Mouse (Mus musculus) lung, postnatal 10 days (tissue): ENCODE measurements around the gene Ms4a6b.
"Not testable (repeated sequence)": the region's sequence is repeated elsewhere in the genome, so short reads cannot be mapped to it uniquely, and the experiment has no call there.

Experiments used
- DNase-seq: peaks from one replicate; pipeline ENCODE4 v3.0.0; 2021

The Ms4a6b gene

DNA sequence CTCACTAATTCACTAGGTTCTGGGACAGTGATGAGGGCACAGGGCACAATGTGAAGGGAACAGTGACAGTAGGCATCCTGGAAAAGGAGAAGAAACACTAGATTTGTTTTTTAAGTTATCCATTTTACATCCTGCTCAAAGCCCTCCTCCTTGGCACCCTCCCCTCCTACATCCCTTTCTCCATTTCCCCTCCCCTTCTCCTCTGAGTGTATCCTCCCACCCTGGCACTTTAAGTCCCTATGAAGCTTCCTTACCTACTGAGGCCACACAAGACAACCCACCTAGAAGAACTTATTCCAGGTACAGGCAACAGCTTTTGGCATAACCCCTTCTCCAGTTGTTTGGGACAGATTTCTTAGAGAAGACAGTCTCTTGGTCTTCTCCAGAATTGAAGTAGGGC is at the start of gene Ms4a6b:
Gene Ms4a6b (plus strand): TSS at position 267 of the 400 bp plus-strand sequence.
- DNase-seq = no peak

DNA sequence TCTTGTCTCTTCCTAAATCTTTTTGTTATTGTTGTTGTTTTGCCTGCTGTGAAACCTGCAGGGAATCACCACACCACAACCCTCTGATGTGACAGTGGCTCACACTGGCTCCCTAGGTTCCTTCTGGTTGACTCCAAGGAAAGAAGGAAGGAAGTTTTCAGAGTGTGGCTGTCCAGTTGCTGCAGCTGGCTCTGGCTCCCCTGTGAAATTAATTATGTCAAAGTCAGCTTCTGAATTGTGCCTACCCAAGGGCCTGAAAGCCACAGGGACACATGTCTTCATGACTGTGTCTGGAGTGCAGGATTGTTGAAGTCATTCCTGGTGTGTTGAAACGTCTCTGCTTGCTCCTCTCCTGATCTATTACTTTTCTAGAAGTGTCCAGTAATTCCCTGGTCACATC is 48.0 kb upstream of the Ms4a6b start:
- DNase-seq = not testable (repeated sequence)

DNA sequence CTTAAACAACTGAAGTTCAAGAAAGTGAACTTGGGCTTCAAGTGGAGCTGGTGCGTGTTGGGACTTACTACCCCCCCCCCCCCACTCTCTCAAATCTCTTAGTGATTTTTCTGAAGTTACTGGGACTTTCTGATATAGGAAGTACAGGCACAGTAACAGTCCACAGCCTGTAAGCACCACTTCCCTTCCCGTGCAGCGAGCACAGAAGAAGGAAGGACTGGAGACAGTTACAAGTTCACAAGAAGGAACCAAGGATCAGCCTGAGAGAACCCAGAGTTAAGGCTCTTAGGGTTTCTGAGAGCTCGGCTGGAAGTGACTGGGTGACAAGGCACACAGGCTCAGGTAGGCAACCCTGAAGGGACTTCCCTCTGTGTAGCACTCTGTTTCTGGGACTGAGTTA is 47.1 kb upstream of the Ms4a6b start, which contains the start of gene Ms4a6c:
Gene Ms4a6c (plus strand): TSS at position 152 of the 400 bp plus-strand sequence.
- not testable (repeated sequence) for DNase-seq

DNA sequence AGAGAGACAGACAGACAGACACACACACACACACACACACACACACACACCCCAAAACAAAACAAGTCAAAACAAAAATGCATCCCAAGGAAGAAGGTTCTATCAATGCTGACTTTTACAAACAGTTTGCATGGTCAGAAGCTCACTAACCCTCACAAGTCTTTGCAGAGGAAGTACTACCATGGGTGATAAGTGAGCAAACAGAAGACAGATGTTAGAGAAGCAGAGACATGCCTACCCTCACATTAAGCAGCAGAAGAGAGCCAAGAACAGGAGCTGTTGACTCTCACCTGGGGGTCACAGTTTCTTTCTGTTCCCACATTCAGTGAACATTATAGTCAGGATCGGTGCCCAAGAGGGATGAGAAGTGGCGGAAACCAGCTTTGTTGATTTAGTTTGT is 36.6 kb upstream of the Ms4a6b start:
- DNase-seq = no peak

DNA sequence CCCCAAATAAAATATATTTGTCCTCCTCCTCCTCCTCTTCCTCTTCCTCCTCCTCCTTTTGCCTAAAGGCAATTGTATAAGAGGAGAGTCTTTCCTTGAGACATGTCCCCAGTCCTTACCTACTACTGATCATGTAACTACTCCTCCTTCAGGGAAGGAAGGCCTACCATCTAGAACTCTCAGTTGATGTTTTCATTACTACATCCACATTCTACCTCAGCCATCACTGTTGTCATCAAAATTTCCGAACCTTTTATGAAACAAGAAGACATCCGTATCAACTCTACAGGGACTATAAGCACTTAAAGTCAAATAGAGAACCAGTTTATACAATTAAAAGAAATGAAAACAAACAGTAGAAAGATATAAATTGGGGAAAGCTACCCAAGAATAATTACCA is 33.6 kb upstream of the Ms4a6b start:
- no peak for DNase-seq

DNA sequence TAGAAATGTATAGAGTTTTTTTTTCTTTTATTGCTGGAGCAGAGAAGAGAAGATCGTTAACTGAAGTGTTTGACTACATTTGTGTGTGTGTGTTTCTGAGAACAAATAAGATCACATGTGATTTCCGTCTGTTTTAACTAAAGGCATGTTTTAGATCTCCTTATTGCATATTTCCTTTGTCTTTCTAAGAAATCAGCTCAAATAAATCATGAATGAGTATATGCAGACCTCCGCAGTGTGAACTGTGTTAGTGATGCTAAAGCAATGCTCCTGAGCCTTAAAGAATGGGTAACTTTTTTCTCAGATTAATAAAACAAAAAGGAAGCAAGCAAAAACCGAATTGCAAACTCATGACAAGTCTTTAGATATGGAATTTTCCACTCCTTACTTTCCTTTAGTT is 32.4 kb upstream of the Ms4a6b start:
- DNase-seq = no peak

DNA sequence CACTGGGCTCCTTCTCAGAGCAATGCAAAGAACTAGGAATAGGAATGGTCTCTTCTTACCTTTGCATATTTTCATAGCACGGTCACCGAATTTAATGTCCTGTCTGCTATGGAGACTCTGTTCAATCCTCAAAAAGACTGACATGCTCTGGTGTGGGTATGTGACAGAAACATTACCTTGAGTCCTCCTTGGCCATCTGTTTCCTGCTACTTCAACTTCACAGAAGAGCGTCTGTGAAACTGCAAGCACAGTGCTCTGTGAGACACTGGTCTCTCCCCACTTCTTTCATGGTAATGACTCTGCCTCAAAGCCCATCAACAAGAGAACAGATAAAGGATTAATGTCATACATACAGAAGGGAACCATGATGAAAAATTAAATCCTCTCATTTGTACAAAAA is 31.9 kb upstream of the Ms4a6b start:
- DNase-seq = no peak

DNA sequence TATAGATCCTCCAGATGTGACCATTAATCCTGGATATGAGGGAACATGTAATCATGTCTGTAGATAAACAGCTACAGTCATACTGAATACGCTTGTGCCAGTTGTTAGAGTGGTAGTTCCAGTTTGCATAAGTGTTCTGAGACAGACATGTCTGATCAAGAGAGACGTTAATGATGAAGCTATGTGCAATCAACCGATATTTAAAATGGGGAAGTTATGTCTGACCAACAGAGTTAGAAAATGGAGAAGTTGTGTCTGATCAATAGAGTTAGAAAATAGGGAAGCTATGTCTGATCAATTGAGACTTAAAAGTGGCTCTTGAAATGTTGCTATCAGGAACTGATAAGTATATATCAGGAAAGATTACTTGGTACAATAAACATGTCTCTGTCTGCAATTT is 31.0 kb upstream of the Ms4a6b start:
- DNase-seq = no peak

DNA sequence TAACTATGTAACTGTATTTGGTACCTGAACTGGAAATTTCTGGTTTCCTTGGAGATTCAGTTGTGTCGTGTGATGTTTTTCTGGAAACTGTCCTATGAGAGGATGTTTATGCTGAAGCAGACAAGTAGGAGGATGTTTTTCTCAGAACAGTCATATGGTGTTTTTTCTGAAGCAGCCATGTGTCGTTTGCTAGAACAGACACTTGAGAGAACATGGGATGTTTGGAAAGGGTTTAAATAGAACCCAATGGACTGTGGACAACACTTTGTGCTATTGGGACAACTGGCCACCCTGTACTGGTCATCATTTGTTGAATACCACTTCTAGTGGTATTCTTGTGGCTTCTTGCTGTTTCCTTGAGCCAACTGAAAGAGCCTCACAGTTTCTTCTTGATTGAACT is 30.6 kb upstream of the Ms4a6b start, which contains the start of gene Gm8369:
Gene Gm8369 (plus strand): TSS at position 193 of the 400 bp plus-strand sequence.
- DNase-seq = no peak

DNA sequence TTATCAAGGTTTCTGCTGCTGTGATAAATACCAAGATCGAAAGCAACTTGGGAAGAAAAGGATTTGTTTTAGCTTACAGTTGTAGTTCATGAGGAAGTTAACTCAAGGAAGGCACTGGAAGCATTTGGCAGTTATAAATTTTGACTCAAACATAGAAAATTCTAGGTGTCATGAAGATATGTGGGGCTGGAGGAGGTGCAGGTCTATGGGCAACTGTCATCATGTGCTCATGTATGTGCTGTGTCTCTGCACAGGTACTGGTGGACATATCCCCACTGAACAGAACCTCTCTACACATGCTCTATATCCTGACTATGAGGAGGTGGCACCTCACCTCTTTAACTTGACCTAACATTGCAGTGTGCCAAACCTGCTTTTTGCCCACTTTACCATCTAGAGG is 29.7 kb upstream of the Ms4a6b start:
- no peak for DNase-seq

DNA sequence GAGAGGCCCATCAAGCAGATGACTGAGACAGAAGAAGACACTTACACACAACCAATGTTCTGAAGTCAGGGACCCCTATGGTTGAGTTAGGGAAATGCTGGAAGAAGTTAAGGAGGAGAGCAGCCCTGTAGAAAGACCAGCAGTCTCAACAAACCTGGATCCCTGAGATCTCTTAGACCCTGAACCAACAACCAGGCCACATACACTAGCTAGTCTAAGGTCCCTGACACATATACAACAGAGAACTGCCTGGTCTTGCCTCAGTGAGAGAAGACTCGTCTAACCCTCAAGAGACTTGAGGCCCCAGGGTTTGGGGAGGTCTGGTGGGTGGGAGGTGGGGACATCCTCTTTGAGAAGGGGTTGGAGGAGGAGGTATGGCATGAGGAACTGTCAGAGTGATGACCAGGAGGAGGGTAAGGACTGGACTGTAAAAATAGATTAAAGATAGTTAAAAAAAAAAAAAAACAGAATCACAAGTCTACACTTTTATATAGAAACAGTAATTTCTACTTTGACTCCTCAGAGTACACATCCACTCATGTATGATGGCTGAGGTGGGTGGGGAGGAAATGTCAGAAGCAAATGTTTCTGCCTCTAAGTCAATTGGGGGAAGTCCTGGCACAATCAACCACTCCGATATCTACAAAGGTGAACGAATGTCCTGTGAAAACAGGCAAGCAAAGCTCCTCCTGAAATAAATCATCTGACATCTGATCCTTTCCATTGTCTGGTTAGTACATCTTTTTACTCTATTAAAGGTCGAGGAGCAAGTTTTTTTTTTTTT is 24.7 kb upstream of the Ms4a6b start:
- DNase-seq = no peak

DNA sequence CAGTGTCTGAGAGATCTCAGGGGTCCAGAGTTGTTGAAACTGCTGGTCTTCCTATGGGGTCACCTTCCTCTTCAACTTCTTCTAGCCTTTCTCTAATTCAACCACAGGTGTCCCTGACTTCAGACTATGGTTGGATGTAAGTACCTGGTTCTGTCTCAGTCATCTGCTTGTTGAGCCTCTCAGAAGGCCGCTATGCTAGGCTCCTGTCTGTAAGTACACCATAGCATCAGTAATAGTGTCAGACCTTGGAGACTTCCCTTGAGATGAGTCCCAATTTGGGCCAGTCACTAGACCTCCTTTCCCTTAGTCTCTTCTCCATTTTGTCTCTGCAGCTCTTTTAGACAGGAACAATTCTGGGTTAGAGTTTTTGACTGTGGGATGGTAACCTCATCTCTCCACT is 23.6 kb upstream of the Ms4a6b start:
- no peak for DNase-seq

DNA sequence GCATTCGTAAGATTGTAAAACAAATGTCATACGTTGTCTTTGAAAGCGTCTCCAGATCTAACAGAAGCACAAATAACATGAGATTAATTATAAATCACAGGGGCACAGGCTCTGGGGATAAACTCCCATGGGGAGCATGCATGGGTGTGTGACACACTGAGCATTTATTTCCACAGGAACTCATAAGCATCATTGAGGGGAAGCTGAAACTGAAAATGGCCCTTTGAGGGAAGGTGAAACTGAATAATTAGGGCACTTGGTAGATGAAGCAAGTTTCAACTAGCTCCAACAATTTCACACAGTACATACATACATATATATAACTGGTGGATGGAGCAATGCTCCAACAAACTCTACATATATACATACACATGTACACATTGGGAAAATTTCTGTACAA is 21.8 kb upstream of the Ms4a6b start:
- no peak for DNase-seq

DNA sequence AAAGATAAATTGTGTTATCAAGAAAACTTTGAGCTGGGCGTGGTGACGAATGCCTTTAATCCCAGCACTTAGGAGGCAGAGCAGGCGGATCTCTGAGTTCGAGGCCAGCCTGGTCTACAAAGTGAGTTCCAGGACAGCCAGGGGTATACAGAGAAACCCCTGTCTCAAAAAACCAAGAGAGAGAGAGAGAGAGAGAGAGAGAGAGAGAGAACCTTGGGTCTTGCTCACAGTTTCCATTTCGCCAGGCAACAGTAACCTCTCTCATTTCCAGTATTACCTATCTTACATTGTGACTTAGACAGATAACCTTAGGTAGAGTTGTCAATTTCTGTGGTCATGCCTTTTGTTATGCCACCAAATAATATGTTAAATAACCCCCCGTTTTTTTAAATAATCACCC is 20.0 kb upstream of the Ms4a6b start:
- DNase-seq = no peak

DNA sequence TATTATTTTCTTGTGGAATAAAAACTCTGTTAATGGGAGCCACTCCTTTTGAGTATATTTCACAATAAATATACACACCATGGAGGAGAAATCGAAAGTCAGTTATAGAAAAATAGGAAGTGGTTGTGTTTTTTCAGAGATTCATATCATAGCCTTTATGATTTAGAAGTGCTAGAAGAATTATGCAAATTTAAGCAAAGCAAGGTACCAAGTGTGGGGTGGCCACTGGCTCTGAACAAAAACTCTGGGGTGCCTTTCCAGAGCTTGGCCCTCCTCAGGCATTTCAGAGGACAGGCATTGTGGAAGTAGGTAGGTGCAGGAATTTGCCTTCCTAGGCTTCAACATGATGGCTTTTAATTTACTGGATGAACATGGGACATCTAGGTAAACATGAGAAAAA is 19.0 kb upstream of the Ms4a6b start:
- not testable (repeated sequence) for DNase-seq

DNA sequence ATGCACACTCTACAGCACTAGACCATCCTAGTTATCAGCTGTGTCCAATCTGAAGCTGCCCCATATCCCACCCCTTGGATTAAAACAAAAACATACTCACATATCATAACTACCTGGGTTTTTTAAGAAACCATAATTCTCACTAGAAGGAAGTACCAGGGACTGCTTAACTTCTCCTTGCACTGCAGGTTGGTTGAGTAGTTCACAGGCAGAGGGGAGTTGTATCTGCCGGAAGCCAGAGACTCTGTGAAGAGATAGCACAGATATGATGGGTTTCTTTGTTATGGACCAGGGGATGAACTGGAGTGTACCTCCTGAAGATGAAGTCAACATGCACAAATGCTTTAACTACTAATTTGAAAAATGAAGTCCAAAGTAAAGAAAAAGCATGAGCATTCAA is 15.5 kb upstream of the Ms4a6b start:
- no peak for DNase-seq

DNA sequence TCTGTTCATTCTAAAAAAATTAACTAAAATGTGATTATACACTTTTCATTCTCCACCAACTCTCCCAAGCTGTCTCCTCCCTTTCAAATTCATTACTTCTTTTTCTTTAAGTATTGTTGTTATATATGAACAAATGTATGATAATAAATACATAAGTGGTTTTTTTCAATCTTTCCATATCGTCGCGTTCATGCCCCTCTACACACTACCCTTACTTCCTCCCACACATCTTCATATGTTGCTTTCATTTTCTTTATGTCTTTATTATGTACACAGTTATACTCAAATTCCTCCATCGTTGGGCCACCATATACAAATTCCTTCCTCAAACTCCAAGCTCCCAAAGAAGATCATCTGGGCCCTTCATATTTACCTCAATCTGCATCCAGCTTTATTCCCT is 15.0 kb upstream of the Ms4a6b start:
- no peak for DNase-seq

DNA sequence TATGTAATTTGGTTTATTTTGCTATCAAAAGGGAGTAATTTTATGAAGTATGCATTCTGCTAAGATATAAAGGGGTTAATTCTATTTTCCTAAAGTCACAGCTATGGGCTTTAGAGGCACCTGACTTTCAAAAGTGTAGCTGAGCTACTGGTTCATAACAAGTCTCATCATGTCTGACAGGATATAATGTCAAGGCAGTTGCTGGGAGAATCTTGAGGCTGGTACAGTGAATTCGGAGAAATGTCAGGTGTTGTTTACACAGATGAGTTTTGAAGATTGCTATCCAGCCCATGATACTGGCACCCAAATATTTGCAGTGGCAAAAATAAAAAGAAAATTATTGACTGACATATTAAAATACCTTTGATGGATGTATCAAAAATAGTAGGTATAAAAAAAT is 11.5 kb upstream of the Ms4a6b start:
- no peak for DNase-seq

DNA sequence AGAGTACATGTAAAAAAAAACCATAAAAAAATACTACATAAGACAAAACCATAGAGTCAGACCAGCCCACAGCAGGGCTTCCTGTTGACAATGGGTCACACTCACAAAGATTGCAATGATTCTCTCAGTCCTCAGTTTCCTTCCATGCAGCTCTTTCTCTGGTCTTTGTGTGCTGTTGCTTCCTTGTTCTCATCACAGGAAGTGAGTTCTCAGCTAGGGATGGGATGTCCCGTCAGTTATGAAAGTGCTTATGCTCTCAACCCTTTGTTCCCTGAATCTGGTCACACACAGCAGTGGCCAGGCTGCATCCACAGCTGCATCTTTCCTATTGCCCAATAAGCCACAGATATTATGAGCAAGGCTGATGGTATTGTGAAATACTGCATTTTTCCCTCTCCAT is 2.9 kb upstream of the Ms4a6b start:
- no peak for DNase-seq

DNA sequence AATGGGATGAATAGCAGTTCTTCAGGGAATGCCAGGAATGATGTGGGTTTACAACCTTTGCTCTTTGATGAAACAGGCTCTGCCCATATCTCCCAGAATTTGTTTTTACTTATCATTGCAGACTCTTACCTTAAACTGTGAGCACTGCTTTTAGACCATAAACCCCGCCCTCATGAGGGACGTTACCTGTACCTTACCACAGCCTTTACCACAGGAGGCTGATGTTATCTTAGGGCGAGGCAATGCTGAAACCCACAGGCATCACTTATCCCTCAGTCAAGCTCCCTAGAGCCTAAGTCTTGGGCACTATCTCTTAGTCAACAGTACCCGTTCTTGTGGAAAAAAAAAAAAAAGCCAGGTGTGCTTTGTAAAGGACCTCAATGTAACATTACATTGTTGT is 533 bp downstream of the Ms4a6b start:
- DNase-seq = no peak

DNA sequence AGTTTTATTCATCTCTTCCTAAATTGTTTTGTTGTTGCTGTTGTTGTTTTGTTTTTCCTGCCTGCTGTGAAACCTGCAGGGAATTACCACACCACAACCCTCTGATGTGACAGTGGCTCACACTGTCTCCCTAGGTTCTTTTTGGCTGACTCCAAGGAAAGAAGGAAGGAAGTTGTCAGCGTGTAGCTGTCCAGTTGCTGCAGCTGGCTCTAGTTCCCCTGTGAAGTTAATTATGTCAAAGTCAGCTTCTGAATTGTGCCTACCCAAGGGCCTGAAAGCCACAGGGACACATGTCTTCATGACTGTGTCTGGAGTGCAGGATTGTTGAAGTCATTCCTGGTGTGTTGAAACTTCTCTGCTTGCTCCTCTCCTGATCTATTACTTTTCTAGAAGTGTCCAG is 1.1 kb downstream of the Ms4a6b start:
- DNase-seq = not testable (repeated sequence)

DNA sequence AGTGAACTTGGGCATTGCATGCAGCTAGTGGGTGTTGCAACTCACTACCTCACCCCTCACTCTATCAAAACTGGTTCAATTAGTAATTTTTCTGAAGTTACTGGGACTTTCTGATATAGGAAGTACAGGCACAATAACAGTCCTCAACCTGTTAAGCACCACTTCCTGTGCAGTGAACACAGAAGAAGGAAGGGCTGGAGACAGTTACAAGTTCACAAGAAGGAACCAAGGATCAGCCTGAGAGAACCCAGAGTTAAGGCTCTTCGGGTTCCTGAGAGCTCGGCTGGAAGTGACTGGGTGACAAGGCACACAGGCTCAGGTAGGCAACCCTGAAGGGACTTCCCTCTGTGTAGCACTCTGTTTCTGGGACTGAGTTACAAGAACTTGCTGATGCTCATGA is 2.0 kb downstream of the Ms4a6b start:
- DNase-seq = not testable (repeated sequence)

DNA sequence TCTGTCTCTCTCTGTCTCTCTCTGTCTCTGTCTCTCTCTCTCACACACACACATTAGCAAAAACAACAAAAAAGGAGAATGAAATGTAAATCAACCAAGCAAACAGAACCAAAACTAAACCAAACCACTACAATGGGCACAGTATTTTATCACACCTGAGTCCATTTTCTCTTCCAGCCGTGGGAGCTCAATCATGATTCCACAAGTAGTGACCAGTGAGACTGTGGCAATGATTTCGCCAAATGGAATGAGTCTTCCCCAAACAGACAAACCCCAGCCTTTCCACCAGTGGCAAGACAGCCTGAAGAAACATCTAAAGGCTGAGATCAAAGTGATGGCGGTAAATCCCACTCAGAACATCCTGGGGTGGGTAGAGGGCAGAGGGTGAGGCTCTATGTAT is 3.8 kb downstream of the Ms4a6b start:
- DNase-seq = no peak

DNA sequence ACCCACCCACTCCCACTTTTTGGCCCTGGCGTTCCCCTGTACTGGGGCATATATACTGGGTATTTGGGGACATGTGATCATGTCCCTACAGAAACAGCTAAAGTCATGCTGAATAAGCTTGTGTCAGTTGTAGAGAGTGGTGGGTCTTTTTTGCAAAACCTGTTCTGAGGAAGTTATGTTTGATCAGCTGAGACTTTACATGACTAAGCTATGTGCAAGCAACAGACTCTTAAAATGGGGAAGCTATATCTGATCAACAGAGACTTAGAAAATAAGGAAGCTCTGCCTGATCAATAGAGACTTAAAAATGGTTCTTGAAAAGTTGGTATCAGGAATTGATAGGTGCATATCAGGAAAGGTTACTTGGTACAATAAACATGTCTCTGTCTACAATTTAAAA is 17.1 kb downstream of the Ms4a6b start:
- no peak for DNase-seq

DNA sequence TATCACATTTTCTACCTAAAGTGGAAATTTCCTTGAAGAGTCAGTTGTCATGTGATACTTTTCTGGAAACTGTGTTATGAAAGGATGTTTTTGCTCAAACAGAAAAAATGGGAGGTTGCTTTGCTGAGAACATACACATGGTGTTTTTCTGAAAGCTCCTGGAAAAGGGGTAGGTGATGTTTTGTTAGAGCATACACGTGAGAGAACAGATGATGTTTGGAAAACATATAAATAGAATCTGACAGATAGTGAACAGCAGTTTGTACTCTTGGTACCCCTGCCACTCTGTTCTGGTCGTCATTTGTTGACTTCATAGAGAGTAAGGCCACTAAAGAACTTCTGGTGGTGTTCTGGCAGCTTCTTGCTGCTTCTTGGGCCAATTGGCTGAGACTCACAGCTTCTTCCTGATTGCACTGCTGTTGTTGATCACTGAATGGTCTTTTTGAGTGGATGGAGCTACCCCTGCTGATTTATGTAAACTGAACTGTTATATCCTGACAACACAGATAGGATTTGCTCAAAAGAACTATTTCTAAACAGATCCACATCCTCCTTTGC is 17.7 kb downstream of the Ms4a6b start:
- DNase-seq = peak; percentile 59
